Comparison of ENCODE assay signal across 13 mouse cellular contexts in genomic region chr10:127524646-127525255, GRCm38 (mm10). TPM values are rescaled to one million over a fixed set of nuclear protein-coding genes. Genes with fewer than 3 reads are reported as not detected.
DNase-seq lines count a peak whose midpoint lies in the region; ATAC-seq lines count a peak whose summit lies in the region.
"Had no signal": no experiment of that assay in that cellular context is flagged by ENCODE, and none has a peak within 500 bp of the region (broad histone marks: within the 10 kb centered on the region; RNA-seq: fewer than 3 reads in every experiment).

No protein-coding gene starts in this region.

- no peaks in the 10 kb centered on the region for H3K9me3 ChIP-seq in kidney, embryonic 15.5 days (replicated peaks)
- H3K9me3 ChIP-seq in forebrain, embryonic 13.5 days (replicated peaks): no peaks in the 10 kb centered on the region
- no peaks in the 10 kb centered on the region for H3K9me3 ChIP-seq in limb, embryonic 13.5 days
- no peaks in the 10 kb centered on the region for H3K9me3 ChIP-seq in neural tube, embryonic 15.5 days (replicated peaks)

- ATAC-seq in kidney, embryonic 15.5 days (replicated peaks; ENCODE audit: low FRiP score): no peak
- ATAC-seq in forebrain, embryonic 13.5 days: no peak; the same call in 1 of the 2 replicates
- ATAC-seq in limb, embryonic 13.5 days (ENCODE audit: low FRiP score, low read depth): no peak
- no peak for ATAC-seq in neural tube, embryonic 15.5 days (ENCODE audit: low FRiP score)
- ATAC-seq: CD4-positive, CD25-positive, alpha-beta regulatory T cell, adult 4 months had no signal

- no peak overlapping the region for H3K4me2 ChIP-seq in kidney, embryonic 15.5 days
- peak overlapping the region; percentile 83 for H3K4me2 ChIP-seq in forebrain, embryonic 13.5 days
- H3K4me2 ChIP-seq in limb, embryonic 13.5 days (replicated peaks): peak overlapping the region; percentile 60
- peak overlapping the region; percentile 21 for H3K4me2 ChIP-seq in neural tube, embryonic 15.5 days

- peaks cover 70% of the 10 kb centered on the region for H3K27me3 ChIP-seq in kidney, embryonic 15.5 days
- H3K27me3 ChIP-seq in forebrain, embryonic 13.5 days: peaks cover 64% of the 10 kb centered on the region
- peaks cover 67% of the 10 kb centered on the region for H3K27me3 ChIP-seq in limb, embryonic 13.5 days
- H3K27me3 ChIP-seq in neural tube, embryonic 15.5 days (replicated peaks): peaks cover 5% of the 10 kb centered on the region; the same call in 1 of the 2 replicates

- peaks cover 72% of the 10 kb centered on the region for H3K4me1 ChIP-seq in kidney, embryonic 15.5 days
- H3K4me1 ChIP-seq in forebrain, embryonic 13.5 days: peaks cover 72% of the 10 kb centered on the region
- H3K4me1 ChIP-seq in limb, embryonic 13.5 days: peaks cover 67% of the 10 kb centered on the region
- H3K4me1 ChIP-seq in neural tube, embryonic 15.5 days: peaks cover 76% of the 10 kb centered on the region

- peaks cover 9% of the 10 kb centered on the region for H3K36me3 ChIP-seq in kidney, embryonic 15.5 days
- H3K36me3 ChIP-seq in forebrain, embryonic 13.5 days (ENCODE audit: poor library complexity, severe bottlenecking): peaks cover 10% of the 10 kb centered on the region
- H3K36me3 ChIP-seq in limb, embryonic 13.5 days: peaks cover 10% of the 10 kb centered on the region
- peaks cover 3% of the 10 kb centered on the region; the same call in 1 of the 2 replicates for H3K36me3 ChIP-seq in neural tube, embryonic 15.5 days

- H3K4me3 ChIP-seq in kidney, embryonic 15.5 days (replicated peaks): peak overlapping the region; percentile 4; the same call in 1 of the 2 replicates
- H3K4me3 ChIP-seq in forebrain, embryonic 13.5 days: peak overlapping the region; percentile 14; the same call in 1 of the 2 replicates
- H3K4me3 ChIP-seq in limb, embryonic 13.5 days: peak overlapping the region; percentile 35
- H3K4me3 ChIP-seq in neural tube, embryonic 15.5 days (replicated peaks): no peak overlapping the region
- H3K4me3 ChIP-seq: left cerebral cortex, adult 2 months had no signal

- no peak for DNase-seq in kidney, postnatal 10 days
- no peak for DNase-seq in right cerebral cortex, adult 2 months (ENCODE audit: low spot score in 2 of 2)
- DNase-seq in spleen, postnatal 4 days (ENCODE audit: low spot score in 2 of 2): no peak
- no peak for DNase-seq in cerebellum, adult 8-10 months
- DNase-seq: lung, adult 2 months; right cerebral cortex, postnatal 25 days had no signal

- 4% methylated on average over 22 of the region's 23 CpGs for WGBS in kidney, embryonic 15.5 days
- whole genome bisulfite sequencing in forebrain, embryonic 13.5 days: under 1% methylated on average over 23 of the region's 23 CpGs
- WGBS in limb, embryonic 13.5 days: 2% methylated on average over 23 of the region's 23 CpGs
- WGBS in neural tube, embryonic 15.5 days: 2% methylated on average over 23 of the region's 23 CpGs

- H3K27ac ChIP-seq in kidney, embryonic 15.5 days: no peak overlapping the region
- H3K27ac ChIP-seq in forebrain, embryonic 13.5 days: peak overlapping the region; percentile 3
- H3K27ac ChIP-seq in limb, embryonic 13.5 days: no peak overlapping the region
- peak overlapping the region; percentile 9; the same call in 1 of the 2 replicates for H3K27ac ChIP-seq in neural tube, embryonic 15.5 days (replicated peaks)
- H3K27ac ChIP-seq: left cerebral cortex, adult 2 months; stomach, postnatal 0 days had no signal

- no peak overlapping the region for H3K9ac ChIP-seq in kidney, embryonic 15.5 days
- peak overlapping the region; percentile 40; the same call in 1 of the 2 replicates for H3K9ac ChIP-seq in forebrain, embryonic 13.5 days
- H3K9ac ChIP-seq in limb, embryonic 13.5 days: peak overlapping the region; percentile 13; the same call in 1 of the 2 replicates
- no peak overlapping the region for H3K9ac ChIP-seq in neural tube, embryonic 15.5 days (replicated peaks)

RNA-seq across cellular contexts. Expression of gene Shmt2, which starts 2.5 kb away (rescaled TPM):
- 99.8 and 111 TPM in 2 replicates for polyA plus RNA-seq in kidney, embryonic 15.5 days (2015; fragmentation: Nextera tagmentation; extraction: Ambion mirVana)
- polyA plus RNA-seq in forebrain, embryonic 13.5 days (2015; fragmentation: Nextera tagmentation; extraction: Ambion mirVana): 89.6 and 91.5 TPM in 2 replicates
- polyA plus RNA-seq in limb, embryonic 13.5 days (2015; fragmentation: Nextera tagmentation; extraction: Ambion mirVana): 97.4 and 98.1 TPM in 2 replicates
- 50.4 and 69.9 TPM in 2 replicates for polyA plus RNA-seq in neural tube, embryonic 15.5 days (2015; fragmentation: Nextera tagmentation; extraction: Ambion mirVana)

RNA-seq across cellular contexts. Expression of gene Nxph4, which starts 9.6 kb away (rescaled TPM):
- 1.7 and 3.3 TPM in 2 replicates for polyA plus RNA-seq in kidney, embryonic 15.5 days (2015; fragmentation: Nextera tagmentation; extraction: Ambion mirVana)
- 36.8 and 50.7 TPM in 2 replicates for polyA plus RNA-seq in forebrain, embryonic 13.5 days (2015; fragmentation: Nextera tagmentation; extraction: Ambion mirVana)
- 10.7 and 12.5 TPM in 2 replicates for polyA plus RNA-seq in limb, embryonic 13.5 days (2015; fragmentation: Nextera tagmentation; extraction: Ambion mirVana)
- 80.4 and 102 TPM in 2 replicates for polyA plus RNA-seq in neural tube, embryonic 15.5 days (2015; fragmentation: Nextera tagmentation; extraction: Ambion mirVana)
- polyA plus RNA-seq: CD4-positive, CD25-positive, alpha-beta regulatory T cell, adult 4 months had no signal

RNA-seq across cellular contexts. Expression of gene Ndufa4l2, which starts 10.0 kb away (rescaled TPM):
- polyA plus RNA-seq in kidney, embryonic 15.5 days (2015; fragmentation: Nextera tagmentation; extraction: Ambion mirVana): 51.2 and 72.2 TPM in 2 replicates
- polyA plus RNA-seq in forebrain, embryonic 13.5 days (2015; fragmentation: Nextera tagmentation; extraction: Ambion mirVana): 11.9 and 12.8 TPM in 2 replicates
- 8.7 and 10.1 TPM in 2 replicates for polyA plus RNA-seq in limb, embryonic 13.5 days (2015; fragmentation: Nextera tagmentation; extraction: Ambion mirVana)
- 17.8 and 22.5 TPM in 2 replicates for polyA plus RNA-seq in neural tube, embryonic 15.5 days (2015; fragmentation: Nextera tagmentation; extraction: Ambion mirVana)
- polyA plus RNA-seq: CD4-positive, CD25-positive, alpha-beta regulatory T cell, adult 4 months had no signal

RNA-seq across cellular contexts. Expression of gene Stac3, which starts 23.3 kb away (rescaled TPM):
- polyA plus RNA-seq in kidney, embryonic 15.5 days (2015; fragmentation: Nextera tagmentation; extraction: Ambion mirVana): 2.4 and 4.2 TPM in 2 replicates
- 1.0 and 1.1 TPM in 2 replicates for polyA plus RNA-seq in forebrain, embryonic 13.5 days (2015; fragmentation: Nextera tagmentation; extraction: Ambion mirVana)
- polyA plus RNA-seq in limb, embryonic 13.5 days (2015; fragmentation: Nextera tagmentation; extraction: Ambion mirVana): 20.8 and 20.9 TPM in 2 replicates
- 1.9 and 2.9 TPM in 2 replicates for polyA plus RNA-seq in neural tube, embryonic 15.5 days (2015; fragmentation: Nextera tagmentation; extraction: Ambion mirVana)

Comparison
In these comparisons a context has a peak if more than half of its experiments do, and no peak if none do; other contexts are left out.
1. H3K27ac ChIP-seq: peak in forebrain, embryonic 13.5 days (single experiment) and neural tube, embryonic 15.5 days (single experiment); none in kidney, embryonic 15.5 days (single experiment) and limb, embryonic 13.5 days (single experiment).
2. H3K9ac ChIP-seq: peak in forebrain, embryonic 13.5 days (single experiment) and limb, embryonic 13.5 days (single experiment); none in kidney, embryonic 15.5 days (single experiment) and neural tube, embryonic 15.5 days (single experiment).